Mouse (Mus musculus): ENCODE measurements around the gene H1foo.

DNA sequence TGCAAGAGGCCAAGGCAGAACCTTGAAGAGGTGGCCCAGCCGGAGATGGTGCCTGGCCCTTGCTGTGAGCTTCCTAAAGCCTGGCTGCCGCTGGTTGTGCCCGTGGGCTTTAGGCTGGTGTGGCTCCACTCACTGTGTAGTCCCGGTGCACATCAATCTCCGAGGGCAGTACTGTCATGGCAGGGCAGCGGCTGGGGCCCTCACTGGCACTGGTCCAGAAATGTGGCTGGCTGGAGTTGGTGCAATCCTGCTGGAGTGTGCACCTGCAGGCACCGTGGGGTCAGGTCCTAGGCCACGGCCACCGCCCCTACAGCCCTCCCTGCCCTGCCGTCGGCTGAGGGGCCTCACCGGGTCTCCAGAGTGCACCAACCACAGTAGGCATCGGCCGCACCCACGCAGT is 33.1 kb downstream of the H1foo start:
- TF ChIP-seq CTCF (IDR thresholded peaks at IDR 0.05; ENCODE audit: control insufficient read depth, insufficient read depth, insufficient replicate concordance, low read depth, low read length) (no peak), POLR2A (IDR thresholded peaks at IDR 0.05; ENCODE audit: control insufficient read depth, low read depth, low read length) (no peak)
